Comparison of ENCODE assay signal across 9 mouse cellular contexts in the genomic region with DNA sequence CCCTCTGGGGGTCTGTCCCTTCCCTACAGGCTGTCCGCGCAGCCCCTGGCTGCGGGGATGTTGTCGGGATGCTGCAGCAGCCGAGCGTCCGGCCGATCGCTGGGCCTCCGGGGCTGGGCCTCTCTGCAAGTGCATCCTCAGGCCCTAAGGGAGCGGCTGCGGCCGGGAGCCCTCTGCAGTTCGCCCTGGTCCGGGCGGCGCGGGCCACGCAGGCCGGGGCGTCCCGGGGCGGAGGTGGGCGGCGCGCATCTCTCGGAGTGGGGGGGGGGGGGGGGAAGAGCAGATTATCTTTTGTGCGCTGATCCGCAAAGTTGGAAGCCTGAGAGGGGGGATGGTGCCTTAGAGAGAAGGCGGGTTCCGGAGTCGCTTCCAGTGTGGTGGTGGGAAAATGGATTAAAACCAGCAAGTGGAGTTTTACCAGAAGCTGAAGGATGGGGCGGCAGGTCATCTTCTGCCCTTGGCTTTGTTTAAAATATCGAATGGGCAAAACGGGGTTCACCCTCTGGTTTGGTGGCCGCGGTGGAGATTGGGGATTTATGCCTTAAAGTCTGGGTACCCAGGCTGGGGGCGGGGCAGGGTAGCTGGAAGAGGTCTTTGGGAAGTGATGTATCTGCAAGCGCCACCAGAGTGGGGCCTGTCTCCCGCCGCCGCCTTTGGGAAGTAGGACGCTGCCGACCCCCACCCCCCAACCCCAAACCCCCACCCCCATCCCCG. TPM values are rescaled to one million over a fixed set of nuclear protein-coding genes. Genes with fewer than 3 reads are reported as not detected.
A peak's percentile ranks its signal among the peaks of the same experiment; 100 is the strongest.
DNase-seq lines count a peak whose midpoint lies in the region; ATAC-seq lines count a peak whose summit lies in the region.
"Had no signal": no experiment of that assay in that cellular context is flagged by ENCODE, and none has a peak within 500 bp of the region (broad histone marks: within the 10 kb centered on the region; RNA-seq: fewer than 3 reads in every experiment).

No protein-coding gene starts in this region.

- DNase-seq in adrenal gland, postnatal 25 days: peak; percentile 50
- no peak for DNase-seq in adrenal gland, postnatal 10 days
- DNase-seq in ES-CJ7 (ENCODE audit: low read depth, low spot score): peak; percentile 21
- DNase-seq in kidney, postnatal 4 days: peak; percentile 46 to 56
- no peak for DNase-seq in urinary bladder, postnatal 4 days (ENCODE audit: low spot score in 2 of 2)
- DNase-seq in T-cell, adult 2 months (ENCODE audit: low spot score): no peak

- peak overlapping the region; percentile 69 for H3K4me2 ChIP-seq in forebrain, embryonic 16.5 days (ENCODE audit: low read length)
- H3K4me2 ChIP-seq in midbrain, embryonic 12.5 days (replicated peaks): peak overlapping the region; percentile 84

- 0% methylated on average over 43 of the region's 45 CpGs for WGBS in forebrain, embryonic 16.5 days
- WGBS in midbrain, embryonic 12.5 days: under 1% methylated on average over 31 of the region's 45 CpGs

- H3K27ac ChIP-seq in forebrain, embryonic 16.5 days (ENCODE audit: low read length): no peak overlapping the region
- peak overlapping the region; percentile 85 for H3K27ac ChIP-seq in midbrain, embryonic 12.5 days (replicated peaks)

- H3K9me3 ChIP-seq in forebrain, embryonic 16.5 days (ENCODE audit: control insufficient read depth, low read length): no peaks in the 10 kb centered on the region
- H3K9me3 ChIP-seq in midbrain, embryonic 12.5 days: peaks cover 8% of the 10 kb centered on the region; the same call in 1 of the 2 replicates

- ATAC-seq in forebrain, embryonic 16.5 days: peak; percentile 29
- ATAC-seq in midbrain, embryonic 12.5 days (ENCODE audit: low FRiP score, low read depth): peak; percentile 52

- peak overlapping the region; percentile 43 for H3K9ac ChIP-seq in forebrain, embryonic 16.5 days (replicated peaks; ENCODE audit: low read depth, low read length)
- peak overlapping the region; percentile 83 for H3K9ac ChIP-seq in midbrain, embryonic 12.5 days (replicated peaks)

- H3K4me1 ChIP-seq in forebrain, embryonic 16.5 days (replicated peaks; ENCODE audit: control insufficient read depth, insufficient read depth, low read length): peaks cover 33% of the 10 kb centered on the region
- H3K4me1 ChIP-seq in midbrain, embryonic 12.5 days: peaks cover 46% of the 10 kb centered on the region

- H3K27me3 ChIP-seq in forebrain, embryonic 16.5 days (replicated peaks; ENCODE audit: control insufficient read depth, insufficient read depth, low read length): peaks cover 11% of the 10 kb centered on the region
- peaks cover 21% of the 10 kb centered on the region; the same call in 1 of the 2 replicates for H3K27me3 ChIP-seq in midbrain, embryonic 12.5 days

- no peaks in the 10 kb centered on the region for H3K36me3 ChIP-seq in forebrain, embryonic 16.5 days (ENCODE audit: control insufficient read depth, insufficient read depth)
- no peaks in the 10 kb centered on the region for H3K36me3 ChIP-seq in midbrain, embryonic 12.5 days

- peak overlapping the region; percentile 45 for H3K4me3 ChIP-seq in forebrain, embryonic 16.5 days (replicated peaks; ENCODE audit: low read length)
- peak overlapping the region; percentile 73 for H3K4me3 ChIP-seq in midbrain, embryonic 12.5 days

RNA-seq across cellular contexts. Expression of a gene that starts 1.8 kb away (rescaled TPM):
- total RNA-seq in adrenal gland, postnatal 25 days (2021): 2.7 and 3.0 TPM in 2 replicates
- total RNA-seq in adrenal gland, postnatal 10 days (2021): 1 to 10 TPM; 3.9 to 5.0 TPM
- polyA plus RNA-seq in forebrain, embryonic 16.5 days (2015; fragmentation: Nextera tagmentation; extraction: Ambion mirVana): 17.6 and 22.9 TPM in 2 replicates
- polyA plus RNA-seq in midbrain, embryonic 12.5 days (2016; fragmentation: Nextera tagmentation; extraction: Ambion mirVana): 38.1 and 39.4 TPM in 2 replicates
- total RNA-seq: common myeloid progenitor, adult 5-6 weeks had no signal

Comparison
In these comparisons a context has a peak if more than half of its experiments do, and no peak if none do; other contexts are left out.
1. DNase-seq: peak in adrenal gland, postnatal 25 days (single experiment), ES-CJ7 (single experiment) and kidney, postnatal 4 days (2 of 2); none in adrenal gland, postnatal 10 days (single experiment), urinary bladder, postnatal 4 days (0 of 2) and T-cell, adult 2 months (single experiment).